ENCODE assay signal across 9 mouse cellular contexts in the genomic region with DNA sequence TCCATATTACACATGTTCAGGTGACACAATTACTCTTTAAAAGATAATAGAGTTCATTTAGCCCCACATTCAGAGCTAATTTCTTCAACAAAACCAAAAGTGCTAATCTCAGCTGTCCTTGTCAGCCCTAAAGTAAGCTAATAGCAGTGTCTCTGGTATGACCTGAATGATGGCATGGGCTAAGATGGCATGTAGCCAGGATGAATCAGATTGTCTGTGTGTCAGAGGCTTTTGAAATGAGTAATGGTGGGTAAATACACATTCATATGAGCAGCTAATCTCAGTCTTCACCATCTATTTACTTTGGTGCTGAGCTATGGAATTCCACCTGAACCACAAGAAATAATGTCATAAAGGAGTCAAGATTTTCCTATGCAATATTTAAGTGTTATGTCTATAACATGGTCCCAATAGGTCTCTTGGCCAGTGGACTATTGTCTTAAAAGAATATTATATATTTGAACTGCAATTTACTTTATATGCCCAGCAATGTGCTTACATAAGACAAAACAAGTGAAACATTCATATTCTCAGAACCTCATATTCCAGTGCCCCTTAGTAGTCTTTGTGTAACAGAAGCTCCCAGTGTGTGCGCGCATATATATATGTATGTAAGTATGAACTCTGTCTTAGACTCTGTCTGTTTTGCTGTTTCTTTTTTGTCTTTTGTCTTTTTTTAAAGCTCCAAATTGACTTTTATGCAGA.
A peak's percentile ranks its signal among the peaks of the same experiment; 100 is the strongest.
DNase-seq lines count a peak whose midpoint lies in the region; ATAC-seq and TF ChIP-seq lines count a peak whose summit lies in the region.
"Had no signal": no experiment of that assay in that cellular context is flagged by ENCODE, and none has a peak within 500 bp of the region (broad histone marks: within the 10 kb centered on the region; RNA-seq: fewer than 3 reads in every experiment).

No protein-coding gene starts in this region.

- H3K4me3 ChIP-seq in liver, embryonic 13.5 days (replicated peaks): no peak overlapping the region
- H3K4me3 ChIP-seq in CH12.LX (replicated peaks in 1 of 3; ENCODE audit: low read depth in 2 of 3, low read length in 2 of 3, poor library complexity in 1 of 3): no peak overlapping the region
- H3K4me3 ChIP-seq: heart, embryonic 13.5 days had no signal

- dilution Hi-C loops in CH12.LX (cut with MboI; ENCODE audit: extremely low pct_ligation_motif_present, extremely low pct_unique_long_range_greater_than_20kb, low sequenced_read_pairs): no loop called here

- no peak for DNase-seq in liver, embryonic 13.5 days
- DNase-seq in liver: no peak
- DNase-seq in CH12.LX (ENCODE audit: extremely low read depth): no peak
- DNase-seq in adrenal gland, postnatal 10 days: peak; percentile 47
- no peak for DNase-seq in spleen, adult 12 weeks (ENCODE audit: low spot score)
- no peak for DNase-seq in heart, adult 18-20 months

- TF ChIP-seq POLR2A in CH12.LX (IDR thresholded peaks at IDR 0.05; ENCODE audit: low read depth, low read length): no peak

- no peaks in the 10 kb centered on the region; the same call in 1 of the 2 replicates for H3K4me1 ChIP-seq in liver, embryonic 13.5 days (replicated peaks)
- H3K4me1 ChIP-seq in CH12.LX (ENCODE audit: control insufficient read depth in 1 of 2, insufficient read depth in 2 of 2): no peaks in the 10 kb centered on the region
- H3K4me1 ChIP-seq: heart, embryonic 13.5 days had no signal

- TF ChIP-seq RAD21 in CH12.LX (IDR thresholded peaks at IDR 0.05; ENCODE audit: low read depth, low read length): no peak

- TF ChIP-seq EP300 in CH12.LX (IDR thresholded peaks at IDR 0.05; ENCODE audit: low read length): no peak

- no peaks in the 10 kb centered on the region for H3K79me2 ChIP-seq in CH12.LX (replicated peaks; ENCODE audit: control insufficient read depth, extremely low read depth, insufficient read depth, poor library complexity, severe bottlenecking)

- no peaks in the 10 kb centered on the region for H3K36me3 ChIP-seq in liver, embryonic 13.5 days
- no peaks in the 10 kb centered on the region for H3K36me3 ChIP-seq in CH12.LX (replicated peaks in 1 of 2; ENCODE audit: control insufficient read depth in 1 of 2, insufficient read depth in 1 of 2, low read length in 1 of 2)
- H3K36me3 ChIP-seq: heart, embryonic 13.5 days had no signal

- no peaks in the 10 kb centered on the region for H3K9me3 ChIP-seq in liver, embryonic 13.5 days (replicated peaks)
- no peaks in the 10 kb centered on the region for H3K9me3 ChIP-seq in CH12.LX (replicated peaks; ENCODE audit: low read length)
- H3K9me3 ChIP-seq: heart, embryonic 13.5 days had no signal

- no peak for TF ChIP-seq CTCF in CH12.LX (conservative IDR thresholded peaks at IDR 0.05 in 1 of 2, IDR thresholded peaks at IDR 0.05 in 1 of 2; ENCODE audit: low read depth in 2 of 2, low read length in 2 of 2)

- no peak overlapping the region for H3K4me2 ChIP-seq in liver, embryonic 13.5 days
- no peak overlapping the region for H3K4me2 ChIP-seq in CH12.LX (ENCODE audit: insufficient read depth, low read depth, poor library complexity, severe bottlenecking)
- H3K4me2 ChIP-seq: heart, embryonic 13.5 days had no signal

- H3K27ac ChIP-seq in liver, embryonic 13.5 days: no peak overlapping the region
- no peak overlapping the region for H3K27ac ChIP-seq in CH12.LX (ENCODE audit: insufficient read depth, low read depth)
- H3K27ac ChIP-seq: heart, embryonic 13.5 days had no signal

- WGBS in liver, embryonic 13.5 days (ENCODE audit: insufficient replicate concordance): 90% methylated on average over 2 of the region's 2 CpGs

- peak; percentile 32; the same call in 1 of the 2 replicates for ATAC-seq in liver, embryonic 13.5 days (ENCODE audit: low read depth)
- ATAC-seq in megakaryocyte progenitor cell, adult 5-6 weeks (replicated peaks; ENCODE audit: poor library complexity): 0 out of 2 replicates have a peak, but pooled peaks have one; percentile 3
- ATAC-seq: activated CD4-positive, CD25-positive, alpha-beta regulatory T cell, adult 4 months had no signal

- no peaks in the 10 kb centered on the region for H3K27me3 ChIP-seq in liver, embryonic 13.5 days
- H3K27me3 ChIP-seq in CH12.LX (replicated peaks): no peaks in the 10 kb centered on the region
- H3K27me3 ChIP-seq: heart, embryonic 13.5 days had no signal

- H3K9ac ChIP-seq in liver, embryonic 13.5 days: no peak overlapping the region
- no peak overlapping the region for H3K9ac ChIP-seq in CH12.LX (ENCODE audit: insufficient read depth, low read depth)
- H3K9ac ChIP-seq: heart, embryonic 13.5 days had no signal

- in situ Hi-C loops in CH12.LX (cut with MboI; ENCODE audit: low pct_ligation_motif_present, low pct_unique_long_range_greater_than_20kb, low sequenced_read_pairs): no loop called here

TF ChIP-seq in CH12.LX, 34 proteins besides CTCF, POLR2A, EP300 and RAD21:
- TF ChIP-seq NELFE (IDR thresholded peaks at IDR 0.05; ENCODE audit: low read depth, low read length) (no peak), ELF1 (IDR thresholded peaks at IDR 0.05; ENCODE audit: low read depth, low read length) (no peak), ETS1 (conservative IDR thresholded peaks at IDR 0.05; ENCODE audit: low read depth, low read length) (no peak), SIN3A (IDR thresholded peaks at IDR 0.05; ENCODE audit: low read length) (0 out of 2 replicates have a peak, but pooled peaks have one; percentile 14)
